Mouse (Mus musculus) bone marrow, adult 2 months (tissue): ENCODE measurements around the gene Mettl17. TPM values are rescaled to one million over a fixed set of nuclear protein-coding genes. Genes with fewer than 3 reads are reported as not detected.
"Not testable (repeated sequence)": the region's sequence is repeated elsewhere in the genome, so short reads cannot be mapped to it uniquely, and the experiment has no call there.

Source experiments
- H3K27ac ChIP-seq: fragments of 200-500 bp; 2 replicates; pipeline ENCODE4 v1.5.1; 2012; ENCODE audit warnings: low read depth, mild to moderate bottlenecking, control low read depth, inconsistent platforms, low read length; ENCODE audit not compliant: control insufficient read depth, poor library complexity, insufficient read depth
- H3K4me1 ChIP-seq: fragments of 200-500 bp; 2 replicates; pipeline ENCODE4 v1.6.1; 2011; ENCODE audit warnings: low read length; ENCODE audit not compliant: control insufficient read depth, insufficient read depth
- H3K4me3 ChIP-seq: fragments of 200-500 bp; replicated peaks from 2 replicates; pipeline ENCODE3; 2011; ENCODE audit warnings: mild to moderate bottlenecking, low read depth, low read length, control low read depth; ENCODE audit not compliant: control insufficient read depth
- CTCF ChIP-seq: fragments of 200-500 bp; IDR thresholded peaks from 2 replicates; pipeline ENCODE4 v1.5.1; 2011; ENCODE audit warnings: low read length, control low read depth; ENCODE audit not compliant: control insufficient read depth, insufficient read depth
- POLR2A ChIP-seq: fragments of 200-500 bp; IDR thresholded peaks from 2 replicates; pipeline ENCODE4 v1.6.1; 2011; ENCODE audit warnings: low read depth, mild to moderate bottlenecking, control low read depth, low read length, borderline replicate concordance; ENCODE audit not compliant: control insufficient read depth
- WGBS: fragments of 180-500 bp; shearing (Covaris S2); methylation state at CpG from one replicate; pipeline ENCODE4 v1.1.7; 2018; 5-methylcytosine and 5-hydroxymethylcytosine counted together
- polyA plus RNA-seq: library from polyadenylated mRNA; stranded (reverse); fragments of >200 nt; gene quantifications from 2 replicates; pipeline ENCODE4 v1.2.4, GENCODE M21; 2011; ENCODE audit warnings: low replicate concordance; ENCODE audit not compliant: missing spikeins, insufficient read depth, insufficient read length

The Mettl17 gene
- polyA plus RNA-seq, 1 experiment, result 25.1 TPM

GRCm38 (mm10) chr14:51918125-51918524 lies 33.5 kb downstream of the Mettl17 start, which contains the start of gene Tppp2:
TSS of gene Tppp2 (plus strand) at chr14:51918425.
- TF ChIP-seq CTCF (no peak), POLR2A (no peak)
- WGBS, result 78% methylated on average over 4 of the region's 4 CpGs
- Histone ChIP-seq H3K4me1 (no peaks in the 10 kb centered on the region), H3K4me3 (no peak within 1 kb of the TSS), H3K27ac (no peak within 1 kb of the TSS)

GRCm38 (mm10) chr14:51918966-51919365 lies 34.3 kb downstream of the Mettl17 start:
- H3K4me1 ChIP-seq, result no peaks in the 10 kb centered on the region
- no peak overlapping the region for H3K27ac ChIP-seq
- no peak overlapping the region for H3K4me3 ChIP-seq
- TF ChIP-seq CTCF, result no peak
- no peak for TF ChIP-seq POLR2A
- WGBS, result 85% methylated on average over 4 of the region's 4 CpGs

- no peak overlapping the region for H3K27ac ChIP-seq
- no peaks in the 10 kb centered on the region for H3K4me1 ChIP-seq
- H3K4me3 ChIP-seq, result no peak overlapping the region
- TF ChIP-seq CTCF (no peak), POLR2A (no peak)
- 76% methylated on average over 16 of the region's 16 CpGs for WGBS
Observed at GRCm38 (mm10) chr14:51921759-51922570, 37.3 kb downstream of the Mettl17 start.

- Histone ChIP-seq H3K27ac (no peak within 1 kb of the TSS), H3K4me1 (no peaks in the 10 kb centered on the region), H3K4me3 (no peak within 1 kb of the TSS)
- no peak for TF ChIP-seq CTCF
- TF ChIP-seq POLR2A, result no peak
- WGBS, result 91% methylated on average over 7 of the region's 7 CpGs
Observed at GRCm38 (mm10) chr14:51922571-51922865, 37.9 kb downstream of the Mettl17 start, which contains the start of gene Rnase13. TSS of gene Rnase13 (minus strand) at chr14:51922773.

- 85% methylated on average over 2 of the region's 2 CpGs for WGBS
- no peak overlapping the region for H3K4me3 ChIP-seq
- no peak overlapping the region for H3K27ac ChIP-seq
- H3K4me1 ChIP-seq, result no peaks in the 10 kb centered on the region
- TF ChIP-seq CTCF (no peak), POLR2A (no peak)
Observed at GRCm38 (mm10) chr14:51922910-51923309, 38.3 kb downstream of the Mettl17 start.

GRCm38 (mm10) chr14:51923492-51923891 lies 38.9 kb downstream of the Mettl17 start:
- 79% methylated on average over 4 of the region's 4 CpGs for WGBS
- H3K4me3 ChIP-seq, result no peak overlapping the region
- no peak overlapping the region for H3K27ac ChIP-seq
- H3K4me1 ChIP-seq, result no peaks in the 10 kb centered on the region
- TF ChIP-seq POLR2A (no peak), CTCF (no peak)

- H3K27ac ChIP-seq, H3K4me3 ChIP-seq, H3K4me1 ChIP-seq: not testable (repeated sequence)
- WGBS, result 86% methylated on average over 11 of the region's 11 CpGs
Observed at GRCm38 (mm10) chr14:51926930-51927329, 42.3 kb downstream of the Mettl17 start.

GRCm38 (mm10) chr14:51929309-51929943 lies 44.8 kb downstream of the Mettl17 start:
- H3K4me3 ChIP-seq, result no peak overlapping the region
- 89% methylated on average over 8 of the region's 8 CpGs for WGBS
- no peak overlapping the region for H3K27ac ChIP-seq
- H3K4me1 ChIP-seq, result no peaks in the 10 kb centered on the region
- TF ChIP-seq POLR2A, result no peak
- TF ChIP-seq CTCF, result no peak

GRCm38 (mm10) chr14:51929968-51930367 lies 45.3 kb downstream of the Mettl17 start:
- WGBS, result 77% methylated on average over 9 of the region's 9 CpGs
- TF ChIP-seq POLR2A (no peak), CTCF (no peak)
- H3K4me3 ChIP-seq, result no peak overlapping the region
- H3K4me1 ChIP-seq, result no peaks in the 10 kb centered on the region
- no peak overlapping the region for H3K27ac ChIP-seq
